Comparison of ENCODE assay signal across 9 mouse cellular contexts in genomic region chr5:74064844-74065243, GRCm38 (mm10). TPM values are rescaled to one million over a fixed set of nuclear protein-coding genes. Genes with fewer than 3 reads are reported as not detected.
DNase-seq lines count a peak whose midpoint lies in the region; ATAC-seq and TF ChIP-seq lines count a peak whose summit lies in the region.
"Had no signal": no experiment of that assay in that cellular context is flagged by ENCODE, and none has a peak within 500 bp of the region (broad histone marks: within the 10 kb centered on the region; RNA-seq: fewer than 3 reads in every experiment).

No protein-coding gene starts in this region.

- H3K4me1 ChIP-seq in kidney, embryonic 14.5 days (ENCODE audit: control insufficient read depth, insufficient read depth, low read length), result peaks cover 41% of the 10 kb centered on the region
- peaks cover 7% of the 10 kb centered on the region for H3K4me1 ChIP-seq in bone marrow, adult 2 months (ENCODE audit: control insufficient read depth, insufficient read depth, low read length)

- WGBS in kidney, embryonic 14.5 days, result 75% methylated on average over 7 of the region's 7 CpGs
- 38% methylated on average over 7 of the region's 7 CpGs for WGBS in bone marrow, adult 2 months

- no peak overlapping the region for H3K4me3 ChIP-seq in kidney, embryonic 14.5 days (ENCODE audit: low read length)
- H3K4me3 ChIP-seq in bone marrow, adult 2 months (replicated peaks; ENCODE audit: control insufficient read depth, low read depth, low read length), result peak overlapping the region; percentile 80
- H3K4me3 ChIP-seq: gastrocnemius, adult 2 months had no signal

- TF ChIP-seq POLR2A in bone marrow, adult 2 months (IDR thresholded peaks at IDR 0.05; ENCODE audit: borderline replicate concordance, control insufficient read depth, low read depth, low read length), result no peak

- TF ChIP-seq CTCF in bone marrow, adult 2 months (IDR thresholded peaks at IDR 0.05; ENCODE audit: control insufficient read depth, insufficient read depth, low read length), result no peak

- no peak overlapping the region for H3K27ac ChIP-seq in kidney, embryonic 14.5 days (ENCODE audit: low read depth, low read length)
- peak overlapping the region; percentile 81 for H3K27ac ChIP-seq in bone marrow, adult 2 months (ENCODE audit: control insufficient read depth, insufficient read depth, low read depth, low read length, poor library complexity)
- H3K27ac ChIP-seq: gastrocnemius, adult 2 months had no signal

- H3K27me3 ChIP-seq in kidney, embryonic 14.5 days (ENCODE audit: control insufficient read depth, insufficient read depth, low read length), result no peaks in the 10 kb centered on the region

- no peaks in the 10 kb centered on the region for H3K36me3 ChIP-seq in kidney, embryonic 14.5 days (ENCODE audit: control insufficient read depth, insufficient read depth, low read length)

- no peak overlapping the region for H3K9ac ChIP-seq in kidney, embryonic 14.5 days (ENCODE audit: low read depth, low read length)

- no peak for DNase-seq in kidney, adult 8-10 months
- DNase-seq in right cerebral cortex, postnatal 25 days, result no peak
- DNase-seq in retina, embryonic 14.5 days (ENCODE audit: low spot score), result no peak
- DNase-seq: gastrocnemius, adult 2 months had no signal

- no peaks in the 10 kb centered on the region for H3K9me3 ChIP-seq in kidney, embryonic 14.5 days (ENCODE audit: control insufficient read depth, low read length)

- no peak for ATAC-seq in kidney, embryonic 14.5 days (ENCODE audit: low FRiP score, low TSS enrichment)
- peak; percentile 50 for ATAC-seq in erythroid progenitor cell, adult 5-6 weeks (replicated peaks; ENCODE audit: low FRiP score, poor library complexity, severe bottlenecking)
- ATAC-seq in megakaryocyte progenitor cell, adult 5-6 weeks (replicated peaks; ENCODE audit: poor library complexity), result peak; percentile 45
- no peak for ATAC-seq in inflammation-experienced regulatory T-cells, adult 6 months

- peak overlapping the region; percentile 82; the same call in 1 of the 2 replicates for H3K4me2 ChIP-seq in kidney, embryonic 14.5 days (replicated peaks; ENCODE audit: low read depth, low read length)

RNA-seq across cellular contexts. Expression of gene Usp46, which starts 3.4 kb away (rescaled TPM):
- 27.6 and 34.5 TPM in 2 replicates for polyA plus RNA-seq in kidney, embryonic 14.5 days (2014; fragmentation: Nextera tagmentation; extraction: Ambion mirVana)
- 17.6 and 17.8 TPM in 2 replicates for polyA plus RNA-seq in bone marrow, adult 2 months (2011; ENCODE audit: insufficient read depth, insufficient read length, low replicate concordance, missing spikeins)
- total RNA-seq in erythroid progenitor cell, adult 5-6 weeks (2015; ENCODE audit: low replicate concordance), result 70.6 and 141 TPM in 2 replicates
- 47.2 and 73.0 TPM in 2 replicates for total RNA-seq in erythroid progenitor cell, adult 5-6 weeks (2017; ENCODE audit: low replicate concordance)
- total RNA-seq in megakaryocyte progenitor cell, adult 5-6 weeks (2015), result 20.5 and 25.0 TPM in 2 replicates
- total RNA-seq in megakaryocyte progenitor cell, adult 5-6 weeks (2017), result 14.2 and 21.7 TPM in 2 replicates
- 10 to 100 TPM in 1 of 3 experiments, 1 to 10 TPM in 2; 8.5 to 12.6 (median 9.9) TPM for polyA plus RNA-seq in inflammation-experienced regulatory T-cells, adult 6 months (2017; shearing (Covaris generic))

Comparison
In these comparisons a context has a peak if more than half of its experiments do, and no peak if none do; other contexts are left out.
1. ATAC-seq: peak in erythroid progenitor cell, adult 5-6 weeks (single experiment) and megakaryocyte progenitor cell, adult 5-6 weeks (single experiment); none in kidney, embryonic 14.5 days (single experiment) and inflammation-experienced regulatory T-cells, adult 6 months (single experiment).